In genomic region chr9:49055333-49056205, GRCm38 (mm10) we compare ENCODE assay signal across 8 mouse cellular contexts. TPM values are rescaled to one million over a fixed set of nuclear protein-coding genes. Genes with fewer than 3 reads are reported as not detected.
A peak's percentile ranks its signal among the peaks of the same experiment; 100 is the strongest.
DNase-seq lines count a peak whose midpoint lies in the region; ATAC-seq and TF ChIP-seq lines count a peak whose summit lies in the region.

Gene Zw10, plus strand, starts transcription at chr9:49055613.

- DNase-seq in c-Kit-positive CD71-positive TER-119-positive erythroid progenitor cells, embryonic 14.5 days (ENCODE audit: low spot score), result peak; percentile 92
- peak; percentile 97 for DNase-seq in heart, postnatal 0 days (ENCODE audit: low spot score)
- DNase-seq in kidney, postnatal 4 days, result peak; percentile 95 to 96

- WGBS in forebrain, embryonic 12.5 days, result 1% methylated on average over 53 of the region's 53 CpGs
- WGBS in heart, postnatal 0 days, result under 1% methylated on average over 53 of the region's 53 CpGs
- WGBS in liver, embryonic 16.5 days (ENCODE audit: insufficient replicate concordance), result under 1% methylated on average over 53 of the region's 53 CpGs
- under 1% methylated on average over 53 of the region's 53 CpGs for WGBS in neural tube, embryonic 13.5 days

- peaks cover 41% of the 10 kb centered on the region for H3K4me1 ChIP-seq in E14TG2a.4 (replicated peaks; ENCODE audit: low read depth, low read length)
- peaks cover 12% of the 10 kb centered on the region for H3K4me1 ChIP-seq in forebrain, embryonic 12.5 days
- H3K4me1 ChIP-seq in heart, postnatal 0 days (ENCODE audit: control insufficient read depth, insufficient read depth), result peaks cover 12% of the 10 kb centered on the region; the same call in 1 of the 2 replicates
- peaks cover 7% of the 10 kb centered on the region for H3K4me1 ChIP-seq in liver, embryonic 16.5 days (ENCODE audit: control insufficient read depth, low read depth, low read length)
- peaks cover 17% of the 10 kb centered on the region for H3K4me1 ChIP-seq in neural tube, embryonic 13.5 days (replicated peaks)
- no peaks in the 10 kb centered on the region for H3K4me1 ChIP-seq in testis, adult 2 months (ENCODE audit: control insufficient read depth, insufficient read depth, low read length)

- no peak within 1 kb of the TSS for H3K27ac ChIP-seq in forebrain, embryonic 12.5 days
- peak within 1 kb of the TSS; percentile 56 for H3K27ac ChIP-seq in heart, postnatal 0 days (ENCODE audit: low read depth)
- H3K27ac ChIP-seq in liver, embryonic 16.5 days (ENCODE audit: low read length), result peak within 1 kb of the TSS; percentile 58
- H3K27ac ChIP-seq in neural tube, embryonic 13.5 days (replicated peaks), result peak within 1 kb of the TSS; percentile 56
- peak within 1 kb of the TSS; percentile 79 for H3K27ac ChIP-seq in testis, adult 2 months (ENCODE audit: control insufficient read depth, insufficient read depth, low read depth, low read length)

- no peak for TF ChIP-seq CTCF in E14TG2a.4 (conservative IDR thresholded peaks at IDR 0.05; ENCODE audit: low read length)
- no peak for TF ChIP-seq CTCF in heart, postnatal 0 days (IDR thresholded peaks at IDR 0.05; ENCODE audit: low read depth)
- TF ChIP-seq CTCF in testis, adult 2 months (IDR thresholded peaks at IDR 0.05; ENCODE audit: control insufficient read depth, insufficient read depth, insufficient replicate concordance, low read depth, low read length), result no peak

- no peaks in the 10 kb centered on the region for H3K27me3 ChIP-seq in E14TG2a.4 (ENCODE audit: insufficient read depth, low read length)
- no peaks in the 10 kb centered on the region for H3K27me3 ChIP-seq in forebrain, embryonic 12.5 days
- H3K27me3 ChIP-seq in heart, postnatal 0 days (ENCODE audit: control insufficient read depth, insufficient read depth, low read length), result no peaks in the 10 kb centered on the region
- no peaks in the 10 kb centered on the region for H3K27me3 ChIP-seq in liver, embryonic 16.5 days (ENCODE audit: control insufficient read depth, insufficient read depth, low read depth, low read length)
- H3K27me3 ChIP-seq in neural tube, embryonic 13.5 days, result no peaks in the 10 kb centered on the region
- H3K27me3 ChIP-seq in testis, adult 2 months (ENCODE audit: control insufficient read depth, insufficient read depth, low read length), result no peaks in the 10 kb centered on the region

- TF ChIP-seq POLR2A in testis, adult 2 months (IDR thresholded peaks at IDR 0.05; ENCODE audit: control insufficient read depth, low read depth, low read length), result peak; percentile 94

- ATAC-seq in forebrain, embryonic 12.5 days (ENCODE audit: low FRiP score), result peak; percentile 99
- ATAC-seq in heart, postnatal 0 days (ENCODE audit: insufficient read depth, low read depth), result peak; percentile 98
- peak; percentile 100 for ATAC-seq in liver, embryonic 16.5 days (ENCODE audit: low read depth)
- peak; percentile 99 for ATAC-seq in neural tube, embryonic 13.5 days (ENCODE audit: low read depth)

- peak within 1 kb of the TSS; percentile 86 for H3K9ac ChIP-seq in forebrain, embryonic 12.5 days
- H3K9ac ChIP-seq in heart, postnatal 0 days (replicated peaks; ENCODE audit: low read depth, low read length), result peak within 1 kb of the TSS; percentile 80
- peak within 1 kb of the TSS; percentile 90 for H3K9ac ChIP-seq in liver, embryonic 16.5 days (ENCODE audit: low read depth, low read length)
- peak within 1 kb of the TSS; percentile 88 for H3K9ac ChIP-seq in neural tube, embryonic 13.5 days

- peak within 1 kb of the TSS; percentile 62 for H3K4me2 ChIP-seq in forebrain, embryonic 12.5 days
- H3K4me2 ChIP-seq in heart, postnatal 0 days (ENCODE audit: low read depth, low read length), result peak within 1 kb of the TSS; percentile 77
- peak within 1 kb of the TSS; percentile 70 for H3K4me2 ChIP-seq in liver, embryonic 16.5 days (ENCODE audit: low read depth, low read length)
- peak within 1 kb of the TSS; percentile 73 for H3K4me2 ChIP-seq in neural tube, embryonic 13.5 days

- H3K36me3 ChIP-seq in E14TG2a.4 (ENCODE audit: insufficient read depth, low read length), result peaks cover 34% of the 10 kb centered on the region
- peaks cover 14% of the 10 kb centered on the region for H3K36me3 ChIP-seq in forebrain, embryonic 12.5 days (replicated peaks)
- H3K36me3 ChIP-seq in heart, postnatal 0 days (replicated peaks; ENCODE audit: control insufficient read depth, insufficient read depth, low read length), result peaks cover 12% of the 10 kb centered on the region
- peaks cover 2% of the 10 kb centered on the region for H3K36me3 ChIP-seq in liver, embryonic 16.5 days (ENCODE audit: control insufficient read depth, insufficient read depth)
- H3K36me3 ChIP-seq in neural tube, embryonic 13.5 days, result peaks cover 25% of the 10 kb centered on the region
- H3K36me3 ChIP-seq in testis, adult 2 months (ENCODE audit: control insufficient read depth, insufficient read depth, low read length), result peaks cover 3% of the 10 kb centered on the region; the same call in 1 of the 2 replicates

- peak within 1 kb of the TSS; percentile 96 for H3K4me3 ChIP-seq in E14TG2a.4 (replicated peaks; ENCODE audit: low read length)
- H3K4me3 ChIP-seq in forebrain, embryonic 12.5 days (replicated peaks), result peak within 1 kb of the TSS; percentile 83
- peak within 1 kb of the TSS; percentile 87 for H3K4me3 ChIP-seq in heart, postnatal 0 days (ENCODE audit: low read depth, low read length)
- H3K4me3 ChIP-seq in liver, embryonic 16.5 days (ENCODE audit: low read depth, low read length), result peak within 1 kb of the TSS; percentile 87
- H3K4me3 ChIP-seq in neural tube, embryonic 13.5 days, result peak within 1 kb of the TSS; percentile 90
- H3K4me3 ChIP-seq in testis, adult 2 months (ENCODE audit: control insufficient read depth, low read depth, low read length), result peak within 1 kb of the TSS; percentile 92

- H3K9me3 ChIP-seq in E14TG2a.4 (ENCODE audit: low read length), result no peaks in the 10 kb centered on the region
- H3K9me3 ChIP-seq in forebrain, embryonic 12.5 days, result no peaks in the 10 kb centered on the region
- H3K9me3 ChIP-seq in heart, postnatal 0 days (replicated peaks; ENCODE audit: control insufficient read depth, low read length), result no peaks in the 10 kb centered on the region
- no peaks in the 10 kb centered on the region for H3K9me3 ChIP-seq in liver, embryonic 16.5 days (replicated peaks; ENCODE audit: control insufficient read depth, low read length)
- H3K9me3 ChIP-seq in neural tube, embryonic 13.5 days, result no peaks in the 10 kb centered on the region

- TF ChIP-seq EP300 in heart, postnatal 0 days (IDR thresholded peaks at IDR 0.05; ENCODE audit: low read depth), result no peak; the same call in 1 of the 2 replicates

RNA-seq across cellular contexts. Expression of gene Zw10, which starts in this region (rescaled TPM):
- 49.6 and 54.1 TPM in 2 replicates for polyA plus RNA-seq in forebrain, embryonic 12.5 days (2016; fragmentation: Nextera tagmentation; extraction: Ambion mirVana)
- 7.8 and 15.4 TPM in 2 replicates for total RNA-seq in heart, postnatal 0 days (2014; rRNA removed; ENCODE audit: low replicate concordance)
- polyA plus RNA-seq in heart, postnatal 0 days (2015; fragmentation: Nextera tagmentation; extraction: Ambion mirVana), result 10.4 and 11.6 TPM in 2 replicates
- 18.7 and 19.3 TPM in 2 replicates for polyA plus RNA-seq in liver, embryonic 16.5 days (2015; fragmentation: Nextera tagmentation; extraction: Ambion mirVana)
- 24.3 and 28.6 TPM in 2 replicates for polyA plus RNA-seq in neural tube, embryonic 13.5 days (2015; fragmentation: Nextera tagmentation; extraction: Ambion mirVana)
- polyA plus RNA-seq in testis, adult 2 months (2012; rRNA removed), result 16.2 and 18.6 TPM in 2 replicates
